Mouse (Mus musculus) midbrain, embryonic 10.5 days (tissue): ENCODE results near the gene Nin. TPM values are rescaled to one million over a fixed set of nuclear protein-coding genes. Genes with fewer than 3 reads are reported as not detected.

Source experiments
- DNase-seq: peaks from one replicate; pipeline ENCODE4 v3.0.0-alpha.2; 2017; ENCODE audit warnings: low spot score
- H3K27ac ChIP-seq: fragments of 300-500 bp; sonication (generic); replicated peaks from 2 replicates; pipeline ENCODE4 v1.5.1; 2016; ENCODE audit warnings: mild to moderate bottlenecking
- H3K27me3 ChIP-seq: fragments of 300-500 bp; sonication (generic); 2 replicates; pipeline ENCODE4 v1.6.1; 2016; ENCODE audit warnings: low read depth, mild to moderate bottlenecking; ENCODE audit not compliant: poor library complexity, severe bottlenecking
- H3K36me3 ChIP-seq: fragments of 300-500 bp; sonication (generic); 2 replicates; pipeline ENCODE4 v1.6.1; 2016; ENCODE audit warnings: mild to moderate bottlenecking, moderate library complexity
- H3K4me1 ChIP-seq: fragments of 300-500 bp; sonication (generic); 2 replicates; pipeline ENCODE4 v1.6.1; 2016
- H3K4me3 ChIP-seq: fragments of 300-500 bp; sonication (generic); 2 replicates; pipeline ENCODE4 v1.5.1; 2016; ENCODE audit warnings: mild to moderate bottlenecking, moderate library complexity
- H3K9me3 ChIP-seq: fragments of 300-500 bp; sonication (generic); replicated peaks from 2 replicates; pipeline ENCODE4 v1.6.1; 2016; ENCODE audit warnings: mild to moderate bottlenecking
- WGBS: fragments of 180-500 bp; shearing (Covaris S2); methylation state at CpG from one replicate; pipeline ENCODE4 v1.1.7; 2016; 5-methylcytosine and 5-hydroxymethylcytosine counted together
- polyA plus RNA-seq: library from polyadenylated mRNA; unstranded; fragments of >200 nt; fragmentation: Nextera tagmentation; extraction: Ambion mirVana; gene quantifications from 2 replicates; pipeline ENCODE4 v1.2.1, GENCODE M21; 2016

The Nin gene
- polyA plus RNA-seq, 1 experiment from 2014 or later, result 9.4 TPM

DNA sequence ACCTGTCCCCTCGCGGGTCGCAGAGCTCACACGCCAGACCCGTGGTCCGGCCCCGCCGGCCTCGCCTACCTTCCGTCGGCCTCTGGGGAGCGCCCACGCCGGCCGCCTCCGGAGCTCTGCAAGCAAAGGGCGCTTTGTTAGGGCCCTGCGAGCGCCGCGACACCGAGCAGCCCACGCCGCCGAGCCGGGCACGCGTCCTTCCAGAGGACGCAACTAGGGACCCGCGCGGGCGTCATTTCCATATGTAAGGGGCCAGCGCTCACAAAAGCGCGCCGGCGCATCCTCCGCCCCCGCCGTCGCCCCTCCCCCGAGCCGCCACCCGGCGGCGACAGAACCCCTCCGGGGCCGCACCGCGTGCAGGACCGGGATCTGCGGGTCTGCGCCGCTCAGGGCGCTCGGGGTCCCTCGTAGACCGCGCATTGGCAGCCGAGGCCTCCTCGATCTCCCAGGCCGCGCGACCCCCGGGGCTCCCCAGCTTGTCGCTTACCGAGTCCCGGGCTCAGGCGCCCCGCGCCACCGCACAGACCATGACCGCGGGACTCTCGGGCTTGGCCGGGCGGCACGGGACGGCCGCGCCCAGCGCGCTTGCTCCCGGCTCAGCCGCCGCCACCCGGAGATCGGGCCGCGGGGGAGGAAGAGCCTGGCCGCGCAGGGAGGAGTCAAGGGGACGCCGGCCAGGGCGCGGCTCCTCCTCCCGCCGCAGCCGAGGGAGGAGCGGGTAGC, 2.0 kb downstream of the Nin start:
- WGBS, result under 1% methylated on average over 100 of the region's 101 CpGs
- Histone ChIP-seq H3K27me3 (peaks cover 86% of the 10 kb centered on the region), H3K4me1 (peaks cover 50% of the 10 kb centered on the region), H3K4me3 (peak overlapping the region; percentile 89), H3K36me3 (no peaks in the 10 kb centered on the region), H3K9me3 (no peaks in the 10 kb centered on the region), H3K27ac (peak overlapping the region; percentile 95)
- peak; percentile 83 for DNase-seq

- Histone ChIP-seq H3K4me1 (peaks cover 55% of the 10 kb centered on the region), H3K27ac (peak overlapping the region; percentile 95), H3K36me3 (no peaks in the 10 kb centered on the region), H3K27me3 (peaks cover 91% of the 10 kb centered on the region), H3K4me3 (peak overlapping the region; percentile 89), H3K9me3 (no peaks in the 10 kb centered on the region)
- DNase-seq, result no peak
- WGBS, result 0% methylated on average over 16 of the region's 16 CpGs
Measured at GRCm38 (mm10) chr12:70111117-70111366, 2.5 kb downstream of the Nin start.

- H3K4me1 ChIP-seq, result peaks cover 60% of the 10 kb centered on the region
- H3K36me3 ChIP-seq, result no peaks in the 10 kb centered on the region
- no peak for DNase-seq
- H3K4me3 ChIP-seq, result peak overlapping the region; percentile 89
- H3K9me3 ChIP-seq, result no peaks in the 10 kb centered on the region
- WGBS, result 14% methylated on average over 23 of the region's 23 CpGs
- H3K27ac ChIP-seq, result peak overlapping the region; percentile 95
- H3K27me3 ChIP-seq, result peaks cover 93% of the 10 kb centered on the region
Measured at GRCm38 (mm10) chr12:70110375-70111116, 3.0 kb downstream of the Nin start.

DNA sequence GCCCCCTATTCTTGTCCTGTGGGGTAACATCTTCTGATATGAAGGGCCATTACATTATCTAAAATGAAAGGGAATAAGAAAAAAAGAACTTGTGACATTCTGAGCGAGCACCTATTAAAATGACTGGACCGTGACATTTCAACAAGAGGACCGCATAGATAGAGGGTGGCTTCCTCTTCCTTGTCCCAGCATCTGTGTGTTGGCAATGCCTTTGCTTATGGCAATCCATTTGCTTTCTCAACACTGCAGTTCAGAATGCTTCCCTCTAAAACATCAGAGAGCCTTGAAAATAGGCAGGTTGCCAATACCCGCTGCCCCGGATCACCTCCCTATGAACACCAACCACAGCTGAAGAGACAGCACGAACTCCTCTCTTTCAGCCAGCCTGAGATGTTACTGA, 3.6 kb downstream of the Nin start:
- peak overlapping the region; percentile 89 for H3K4me3 ChIP-seq
- no peaks in the 10 kb centered on the region for H3K9me3 ChIP-seq
- H3K36me3 ChIP-seq, result no peaks in the 10 kb centered on the region
- H3K27ac ChIP-seq, result no peak overlapping the region
- peaks cover 87% of the 10 kb centered on the region for H3K27me3 ChIP-seq
- peaks cover 66% of the 10 kb centered on the region for H3K4me1 ChIP-seq
- WGBS, result 67% methylated on average over 6 of the region's 6 CpGs
- DNase-seq, result no peak

DNA sequence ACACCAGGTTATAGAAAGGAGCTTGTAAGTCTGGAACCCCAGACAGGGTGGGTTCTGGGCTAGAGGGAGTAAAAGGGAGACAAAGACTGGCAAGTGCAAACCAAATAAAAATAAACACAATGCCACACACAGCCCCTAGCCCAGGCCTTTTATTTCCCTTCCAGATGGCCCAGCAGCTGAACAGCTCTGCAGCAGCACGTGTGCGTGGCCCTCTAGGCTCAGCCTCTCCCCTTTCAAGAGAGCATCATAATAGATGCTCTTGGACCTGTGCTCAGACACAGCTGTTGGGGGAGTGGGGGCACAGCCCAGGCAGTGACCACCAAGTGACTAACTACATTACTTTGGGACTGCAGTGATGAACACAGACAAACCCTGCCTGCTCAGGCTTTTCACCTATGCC, 5.4 kb downstream of the Nin start:
- Histone ChIP-seq H3K9me3 (no peaks in the 10 kb centered on the region), H3K4me3 (no peak overlapping the region), H3K4me1 (peaks cover 79% of the 10 kb centered on the region), H3K27ac (peak overlapping the region; percentile 7; the same call in 1 of the 2 replicates), H3K36me3 (no peaks in the 10 kb centered on the region), H3K27me3 (peaks cover 74% of the 10 kb centered on the region)
- DNase-seq, result no peak
- WGBS, result 13% methylated on average over 2 of the region's 2 CpGs

DNA sequence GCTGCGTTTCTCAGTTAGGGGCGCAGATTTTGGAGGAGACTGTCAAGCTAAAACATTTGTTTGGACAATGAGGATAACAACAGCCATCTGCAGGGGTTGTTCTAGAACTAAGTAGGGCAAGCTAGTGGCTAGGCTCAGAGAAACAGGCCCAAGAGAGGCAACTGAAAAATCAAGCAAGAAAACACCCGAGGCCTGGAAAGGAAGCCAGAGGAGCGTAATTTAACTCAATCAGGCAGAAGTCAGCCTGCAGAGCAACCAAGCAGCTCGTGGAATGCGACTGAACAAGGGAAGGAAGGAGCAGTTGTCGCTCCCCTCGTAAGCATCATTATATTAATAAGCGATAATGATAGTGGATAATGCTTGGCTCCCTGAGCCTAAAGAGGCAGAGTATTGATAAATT, 7.0 kb downstream of the Nin start:
- H3K27ac ChIP-seq, result no peak overlapping the region
- H3K4me3 ChIP-seq, result no peak overlapping the region
- peaks cover 69% of the 10 kb centered on the region for H3K27me3 ChIP-seq
- no peaks in the 10 kb centered on the region for H3K9me3 ChIP-seq
- H3K36me3 ChIP-seq, result peaks cover 13% of the 10 kb centered on the region
- 64% methylated on average over 9 of the region's 9 CpGs for WGBS
- H3K4me1 ChIP-seq, result peaks cover 69% of the 10 kb centered on the region
- no peak for DNase-seq

GRCm38 (mm10) chr12:70105885-70106284, 7.6 kb downstream of the Nin start:
- peaks cover 63% of the 10 kb centered on the region for H3K4me1 ChIP-seq
- no peak overlapping the region for H3K27ac ChIP-seq
- peaks cover 70% of the 10 kb centered on the region for H3K27me3 ChIP-seq
- 72% methylated on average over 6 of the region's 6 CpGs for WGBS
- no peak overlapping the region for H3K4me3 ChIP-seq
- DNase-seq, result no peak
- H3K36me3 ChIP-seq, result peaks cover 18% of the 10 kb centered on the region
- no peaks in the 10 kb centered on the region for H3K9me3 ChIP-seq

DNA sequence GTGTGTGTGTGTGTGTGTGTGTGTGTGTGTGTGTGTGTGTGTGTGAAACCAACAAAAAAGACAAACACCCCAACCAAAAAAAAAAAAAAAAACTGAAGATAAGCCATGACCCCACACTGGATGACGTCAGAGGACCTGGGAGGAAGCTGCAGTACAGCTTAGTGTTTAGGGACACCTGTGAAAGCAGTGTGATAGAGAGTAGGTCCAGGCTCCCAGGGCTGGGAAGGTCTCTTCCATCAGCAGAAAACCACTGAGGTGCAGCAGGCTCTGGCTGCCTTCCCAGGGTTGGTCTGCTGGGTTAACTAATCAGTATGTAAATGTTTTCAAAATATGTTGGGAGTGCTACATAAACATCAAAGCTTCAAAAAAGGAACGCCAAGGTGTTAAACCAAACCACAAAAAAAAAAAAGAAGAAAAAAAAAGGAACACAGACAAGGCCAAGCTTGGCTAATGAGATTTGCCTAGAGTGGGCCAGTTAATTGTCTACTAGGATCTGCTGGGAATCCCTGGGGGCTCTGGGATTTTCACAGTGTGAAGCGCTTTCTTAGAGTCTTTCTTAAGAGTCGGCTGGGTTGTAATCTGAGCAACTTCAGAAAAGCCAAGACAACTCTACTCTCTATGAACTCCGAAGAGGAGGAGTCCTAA, 8.6 kb downstream of the Nin start:
- DNase-seq, result no peak
- no peaks in the 10 kb centered on the region for H3K9me3 ChIP-seq
- H3K27ac ChIP-seq, result no peak overlapping the region
- peaks cover 19% of the 10 kb centered on the region for H3K36me3 ChIP-seq
- H3K27me3 ChIP-seq, result peaks cover 61% of the 10 kb centered on the region
- no peak overlapping the region for H3K4me3 ChIP-seq
- 6% methylated on average over 5 of the region's 5 CpGs for WGBS
- H3K4me1 ChIP-seq, result peaks cover 53% of the 10 kb centered on the region

GRCm38 (mm10) chr12:70104199-70104598, 9.3 kb downstream of the Nin start:
- no peak for DNase-seq
- H3K27ac ChIP-seq, result peak overlapping the region; percentile 42; the same call in 1 of the 2 replicates
- peaks cover 51% of the 10 kb centered on the region for H3K4me1 ChIP-seq
- H3K9me3 ChIP-seq, result no peaks in the 10 kb centered on the region
- peaks cover 19% of the 10 kb centered on the region for H3K36me3 ChIP-seq
- 68% methylated on average over 4 of the region's 4 CpGs for WGBS
- no peak overlapping the region for H3K4me3 ChIP-seq
- peaks cover 54% of the 10 kb centered on the region for H3K27me3 ChIP-seq

DNA sequence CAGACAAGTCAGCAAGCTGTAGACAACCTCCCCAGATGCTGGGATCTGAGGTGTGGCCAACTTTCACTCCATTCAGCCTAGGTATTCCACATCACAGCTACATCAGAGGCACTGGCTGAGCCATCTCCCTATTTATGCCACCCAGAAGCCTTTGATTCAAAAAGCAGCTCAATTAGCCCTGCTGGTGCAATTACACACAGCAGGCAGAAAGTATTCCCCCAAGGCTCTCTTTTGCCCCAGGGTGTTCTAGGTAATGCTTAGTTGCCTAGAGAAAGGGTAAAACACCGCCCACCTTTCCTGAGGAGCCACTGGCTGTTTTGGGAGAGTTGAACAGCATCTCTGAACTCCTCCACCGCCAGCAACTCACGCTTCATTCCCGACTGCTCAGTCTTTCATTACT, 10.3 kb downstream of the Nin start:
- Histone ChIP-seq H3K9me3 (no peaks in the 10 kb centered on the region), H3K27me3 (peaks cover 44% of the 10 kb centered on the region), H3K36me3 (peaks cover 19% of the 10 kb centered on the region), H3K27ac (no peak overlapping the region), H3K4me3 (no peak overlapping the region), H3K4me1 (peaks cover 46% of the 10 kb centered on the region)
- DNase-seq, result no peak
- 83% methylated on average over 4 of the region's 4 CpGs for WGBS

DNA sequence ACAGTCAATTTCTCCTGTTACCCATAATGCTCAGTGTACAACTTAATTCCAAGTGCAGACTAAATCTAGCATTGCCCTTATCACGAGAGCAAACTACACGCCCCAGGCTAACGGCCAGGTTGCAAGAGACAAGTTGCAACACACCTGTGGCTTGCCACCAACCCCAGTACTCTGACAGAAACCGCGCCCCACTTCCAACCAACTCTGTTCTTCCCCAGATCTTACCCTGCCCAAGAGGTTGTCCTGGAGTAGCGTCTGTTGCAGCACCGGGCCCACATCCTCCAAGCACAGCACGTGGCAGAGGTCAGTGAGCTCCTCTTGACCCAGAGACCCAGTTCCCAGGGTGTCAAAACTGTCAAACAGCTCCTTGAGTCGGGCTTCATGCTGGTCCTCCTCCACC, 11.1 kb downstream of the Nin start:
- 90% methylated on average over 9 of the region's 9 CpGs for WGBS
- no peak for DNase-seq

GRCm38 (mm10) chr12:70101823-70102222, 11.7 kb downstream of the Nin start:
- no peak overlapping the region for H3K27ac ChIP-seq
- H3K27me3 ChIP-seq, result peaks cover 30% of the 10 kb centered on the region
- WGBS, result 87% methylated on average over 5 of the region's 5 CpGs
- DNase-seq, result no peak
- no peaks in the 10 kb centered on the region for H3K9me3 ChIP-seq
- peaks cover 19% of the 10 kb centered on the region for H3K36me3 ChIP-seq
- H3K4me3 ChIP-seq, result no peak overlapping the region
- peaks cover 33% of the 10 kb centered on the region for H3K4me1 ChIP-seq

More for the DNA sequence above, 11.1 kb downstream of the Nin start:
- Histone ChIP-seq H3K4me3 (no peak overlapping the region), H3K36me3 (peaks cover 19% of the 10 kb centered on the region), H3K27ac (no peak overlapping the region), H3K27me3 (peaks cover 36% of the 10 kb centered on the region), H3K9me3 (no peaks in the 10 kb centered on the region), H3K4me1 (peaks cover 37% of the 10 kb centered on the region)

DNA sequence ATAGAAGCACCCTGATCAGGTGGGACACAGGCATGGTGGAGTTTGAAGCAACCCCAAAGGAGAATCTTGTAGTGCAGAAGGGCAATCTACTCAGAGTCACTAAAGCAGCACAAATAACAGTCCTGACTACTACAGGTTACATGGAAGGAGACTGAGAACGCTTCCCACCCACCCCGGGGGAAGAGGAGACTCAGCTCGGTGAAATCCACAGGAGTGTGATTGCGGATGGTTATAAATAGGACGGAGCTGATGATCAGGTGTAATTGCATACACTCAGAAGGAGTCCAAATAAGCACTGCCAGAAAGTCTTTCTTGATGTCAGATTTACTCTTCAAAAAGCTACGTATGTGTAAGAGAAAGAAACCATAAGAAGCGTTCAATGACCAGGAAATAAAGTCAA, 15.6 kb downstream of the Nin start:
- Histone ChIP-seq H3K4me3 (no peak overlapping the region), H3K36me3 (peaks cover 18% of the 10 kb centered on the region), H3K27ac (no peak overlapping the region), H3K4me1 (peaks cover 21% of the 10 kb centered on the region), H3K9me3 (no peaks in the 10 kb centered on the region), H3K27me3 (peaks cover 10% of the 10 kb centered on the region)
- 90% methylated on average over 7 of the region's 7 CpGs for WGBS
- no peak for DNase-seq
